In genomic region chr9:49537814-49538213, GRCm38 (mm10) we compare ENCODE assay signal across 12 mouse cellular contexts. TPM values are rescaled to one million over a fixed set of nuclear protein-coding genes. Genes with fewer than 3 reads are reported as not detected.
DNase-seq lines count a peak whose midpoint lies in the region; ATAC-seq lines count a peak whose summit lies in the region.
"Had no signal": no experiment of that assay in that cellular context is flagged by ENCODE, and none has a peak within 500 bp of the region (broad histone marks: within the 10 kb centered on the region; RNA-seq: fewer than 3 reads in every experiment).

No protein-coding gene starts in this region.

- no peak overlapping the region for H3K4me3 ChIP-seq in hindbrain, embryonic 12.5 days
- H3K4me3 ChIP-seq: intestine, embryonic 15.5 days had no signal

- peaks cover 35% of the 10 kb centered on the region for H3K36me3 ChIP-seq in hindbrain, embryonic 12.5 days
- H3K36me3 ChIP-seq: intestine, embryonic 15.5 days had no signal

- WGBS in hindbrain, embryonic 12.5 days, result 48% methylated on average over 6 of the region's 6 CpGs

- H3K4me1 ChIP-seq in hindbrain, embryonic 12.5 days, result peaks cover 38% of the 10 kb centered on the region
- H3K4me1 ChIP-seq: intestine, embryonic 15.5 days had no signal

- DNase-seq in adrenal gland, adult (ENCODE audit: inconsistent age in 2 of 2, low spot score in 1 of 2), result peak; percentile 22 to 49
- no peak for DNase-seq in adrenal gland, adult 18-20 months (ENCODE audit: low spot score in 2 of 2)
- DNase-seq in left cerebral cortex, adult 11 months (ENCODE audit: low spot score), result peak; percentile 29
- no peak for DNase-seq in left cerebral cortex, postnatal 14 days (ENCODE audit: low spot score in 2 of 2)
- peak; percentile 25 for DNase-seq in adrenal gland, postnatal 25 days
- no peak for DNase-seq in cerebellum, adult 9-11 months
- DNase-seq: cerebellum, adult 9-10 months; lung, postnatal 14 days had no signal

- H3K4me2 ChIP-seq in hindbrain, embryonic 12.5 days (replicated peaks), result no peak overlapping the region
- H3K4me2 ChIP-seq: intestine, embryonic 15.5 days had no signal

- intact Hi-C loops in left cerebral cortex, postnatal 14 days (cut with DNase I), result no loop called here

- H3K9me3 ChIP-seq in hindbrain, embryonic 12.5 days (replicated peaks), result no peaks in the 10 kb centered on the region
- H3K9me3 ChIP-seq: intestine, embryonic 15.5 days had no signal

- H3K27me3 ChIP-seq in hindbrain, embryonic 12.5 days, result no peaks in the 10 kb centered on the region
- H3K27me3 ChIP-seq: intestine, embryonic 15.5 days had no signal

- no peak overlapping the region for H3K9ac ChIP-seq in hindbrain, embryonic 12.5 days
- H3K9ac ChIP-seq: intestine, embryonic 15.5 days had no signal

- peak overlapping the region; percentile 60; the same call in 1 of the 2 replicates for H3K27ac ChIP-seq in hindbrain, embryonic 12.5 days
- H3K27ac ChIP-seq: intestine, embryonic 15.5 days had no signal

- no peak for ATAC-seq in hindbrain, embryonic 12.5 days (ENCODE audit: low FRiP score)
- no peak for ATAC-seq in CD4-positive, CD25-positive, alpha-beta regulatory T cell, adult 4 months
- ATAC-seq: forebrain, embryonic 14.5 days; intestine, embryonic 15.5 days had no signal

RNA-seq across cellular contexts. Expression of gene Ttc12, which starts 51.8 kb away (rescaled TPM):
- total RNA-seq in adrenal gland, adult 18-20 months (2021), result 1 to 10 TPM; 6.2 to 8.4 TPM
- total RNA-seq in left cerebral cortex, postnatal 14 days (2021), result 1 to 10 TPM; 1.1 to 1.3 TPM
- total RNA-seq in adrenal gland, postnatal 25 days (2021), result 14.8 and 15.8 TPM in 2 replicates
- 2.4 and 3.5 TPM in 2 replicates for polyA plus RNA-seq in hindbrain, embryonic 12.5 days (2016; fragmentation: Nextera tagmentation; extraction: Ambion mirVana)
- not detected for polyA plus RNA-seq in CD4-positive, CD25-positive, alpha-beta regulatory T cell, adult 4 months (2017; shearing (Covaris generic))

Comparison
In these comparisons a context has a peak if more than half of its experiments do, and no peak if none do; other contexts are left out.
1. DNase-seq: peak in adrenal gland, adult (2 of 2), left cerebral cortex, adult 11 months (single experiment) and adrenal gland, postnatal 25 days (single experiment); none in adrenal gland, adult 18-20 months (0 of 2), left cerebral cortex, postnatal 14 days (0 of 2) and cerebellum, adult 9-11 months (single experiment).